Mouse (Mus musculus): ENCODE measurements around the gene Ppt2.

DNA sequence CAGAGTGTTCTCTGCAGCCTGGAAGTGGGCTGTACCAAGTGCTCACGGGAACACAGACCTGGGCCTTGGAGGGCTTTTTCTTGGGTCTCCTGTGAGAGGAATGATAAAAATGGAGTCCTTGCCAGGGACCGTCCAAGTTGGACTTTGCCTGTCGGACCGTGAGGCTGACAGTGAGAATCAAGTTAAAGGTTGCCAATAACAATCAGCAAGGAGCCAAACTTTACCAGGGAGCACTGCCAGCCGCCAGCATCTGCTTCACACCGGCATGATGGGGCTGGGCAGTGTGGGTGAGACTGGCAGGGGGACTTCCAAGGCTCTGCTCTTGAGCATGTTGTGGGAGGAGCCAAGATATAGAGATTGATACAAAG, 47.8 kb upstream of the Ppt2 start:
- TF ChIP-seq GATA1 (IDR thresholded peaks at IDR 0.05; ENCODE audit: borderline replicate concordance, low read length) (no peak), CTCF (IDR thresholded peaks at IDR 0.05; ENCODE audit: low read depth, low read length) (no peak), POLR2AphosphoS5 (IDR thresholded peaks at IDR 0.05; ENCODE audit: insufficient replicate concordance, low read depth, low read length) (no peak), TAL1 (conservative IDR thresholded peaks at IDR 0.05; ENCODE audit: low read depth, low read length) (no peak), GATA2 (IDR thresholded peaks at IDR 0.05; ENCODE audit: borderline replicate concordance, low read depth, low read length) (no peak)
